Mouse (Mus musculus) kidney, embryonic 15.5 days (tissue): Measurements from ENCODE around the gene Ssb. TPM values are rescaled to one million over a fixed set of nuclear protein-coding genes. Genes with fewer than 3 reads are reported as not detected.
"Not testable (repeated sequence)": the region's sequence is repeated elsewhere in the genome, so short reads cannot be mapped to it uniquely, and the experiment has no call there.

ENCODE experiments used
- ATAC-seq: fragments of 200-750 bp; cut with Nextera tagmentation; replicated peaks from 2 replicates; pipeline ENCODE4 v1.8.0; 2017; ENCODE audit warnings: moderate TSS enrichment; ENCODE audit not compliant: low FRiP score
- H3K27ac ChIP-seq: fragments of 300-500 bp; sonication (generic); 2 replicates; pipeline ENCODE4 v1.5.1; 2015; ENCODE audit warnings: mild to moderate bottlenecking, inconsistent platforms
- H3K27me3 ChIP-seq: fragments of 300-500 bp; sonication (generic); 2 replicates; pipeline ENCODE4 v1.6.1; 2015; ENCODE audit warnings: inconsistent platforms
- H3K36me3 ChIP-seq: fragments of 300-500 bp; sonication (generic); 2 replicates; pipeline ENCODE4 v1.6.1; 2015; ENCODE audit warnings: inconsistent platforms
- H3K4me1 ChIP-seq: fragments of 300-500 bp; sonication (generic); 2 replicates; pipeline ENCODE4 v1.6.1; 2015; ENCODE audit warnings: inconsistent platforms
- H3K4me2 ChIP-seq: fragments of 300-500 bp; sonication (generic); 2 replicates; pipeline ENCODE4 v1.6.1; 2015; ENCODE audit warnings: moderate library complexity, mild to moderate bottlenecking, inconsistent platforms
- H3K4me3 ChIP-seq: fragments of 300-500 bp; sonication (generic); replicated peaks from 2 replicates; pipeline ENCODE4 v1.5.1; 2015; ENCODE audit warnings: mild to moderate bottlenecking, inconsistent platforms
- H3K9ac ChIP-seq: fragments of 300-500 bp; sonication (generic); 2 replicates; pipeline ENCODE4 v1.6.1; 2015; ENCODE audit warnings: mild to moderate bottlenecking, inconsistent platforms
- H3K9me3 ChIP-seq: fragments of 300-500 bp; sonication (generic); replicated peaks from 2 replicates; pipeline ENCODE4 v1.6.1; 2016; ENCODE audit warnings: inconsistent platforms
- WGBS: fragments of 180-500 bp; shearing (Covaris S2); methylation state at CpG from one replicate; pipeline ENCODE4 v1.1.7; 2015; ENCODE audit warnings: mixed read lengths; 5-methylcytosine and 5-hydroxymethylcytosine counted together
- polyA plus RNA-seq: library from polyadenylated mRNA; unstranded; fragments of >200 nt; fragmentation: Nextera tagmentation; extraction: Ambion mirVana; gene quantifications from 2 replicates; pipeline ENCODE4 v1.2.1, GENCODE M21; 2015

Ssb gene
- polyA plus RNA-seq, 1 experiment from 2014 or later, result 356 TPM

DNA sequence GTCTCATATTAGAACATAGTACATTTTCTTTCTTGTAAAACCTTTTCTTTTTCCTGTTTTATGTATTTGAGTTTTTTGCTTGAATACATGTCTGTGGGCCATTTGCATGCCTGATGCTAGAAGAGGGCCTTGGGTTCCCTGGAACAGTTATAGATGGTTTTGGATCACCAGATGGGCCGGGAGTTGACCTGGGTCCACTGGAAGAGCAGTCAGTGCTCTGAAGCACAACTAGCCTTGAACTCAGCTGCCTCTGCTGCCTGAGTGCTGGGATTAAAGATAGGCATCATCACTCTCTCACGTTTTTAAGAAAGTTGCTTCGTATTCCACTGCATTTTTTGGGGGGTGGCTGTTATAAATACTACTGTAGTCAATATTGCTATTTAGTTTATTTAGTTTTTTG, 42.2 kb downstream of the Ssb start:
- Histone ChIP-seq H3K4me3 (no peak overlapping the region), H3K9me3 (no peaks in the 10 kb centered on the region), H3K4me1 (peaks cover 9% of the 10 kb centered on the region), H3K9ac (no peak overlapping the region), H3K4me2 (no peak overlapping the region), H3K27ac (no peak overlapping the region), H3K27me3 (no peaks in the 10 kb centered on the region), H3K36me3 (peaks cover 22% of the 10 kb centered on the region)
- 95% methylated on average over 3 of the region's 3 CpGs for WGBS
- ATAC-seq, result no peak

DNA sequence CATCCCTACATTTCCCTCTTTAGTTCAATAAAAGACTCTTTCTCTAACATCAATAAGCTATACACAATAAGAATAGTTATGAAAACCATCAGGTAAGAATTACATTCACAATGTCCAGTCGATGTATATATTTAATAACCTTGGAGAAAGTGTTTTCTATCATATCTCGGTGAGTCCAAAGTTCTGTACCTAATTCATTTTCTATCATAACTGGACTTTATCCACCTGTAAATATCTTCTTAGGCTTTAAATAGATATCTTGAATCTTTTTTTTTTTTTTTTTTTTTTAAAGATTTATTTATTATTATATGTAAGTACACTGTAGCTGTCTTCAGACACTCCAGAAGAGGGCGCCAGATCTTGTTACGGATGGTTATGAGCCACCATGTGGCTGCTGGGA, 46.0 kb downstream of the Ssb start:
- not testable (repeated sequence) for H3K27ac ChIP-seq, H3K27me3 ChIP-seq, H3K4me3 ChIP-seq, H3K4me1 ChIP-seq, ATAC-seq, H3K9ac ChIP-seq, H3K36me3 ChIP-seq, H3K9me3 ChIP-seq, H3K4me2 ChIP-seq
- WGBS, result 87% methylated on average over 4 of the region's 4 CpGs

DNA sequence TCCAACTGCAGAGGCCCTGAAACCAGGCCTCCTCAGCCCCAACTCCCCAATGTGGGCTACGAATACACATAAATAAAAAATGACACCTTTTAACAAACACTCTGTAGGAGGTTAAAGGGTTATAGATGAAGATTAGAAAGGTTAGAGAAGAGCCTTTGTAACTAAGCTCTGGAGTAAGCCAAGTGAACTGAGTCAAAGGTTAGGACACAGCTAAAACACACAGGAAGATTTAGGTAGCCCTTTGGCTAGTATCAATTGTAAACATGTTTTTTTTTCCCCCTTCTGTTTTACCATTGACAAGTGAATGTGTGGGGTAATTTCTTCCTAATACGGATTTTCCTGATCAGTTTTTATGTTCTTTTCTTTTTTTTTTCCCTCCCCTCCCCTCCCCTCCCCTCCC, 51.4 kb downstream of the Ssb start:
- no peak overlapping the region for H3K9ac ChIP-seq
- no peaks in the 10 kb centered on the region for H3K9me3 ChIP-seq
- no peaks in the 10 kb centered on the region for H3K27me3 ChIP-seq
- no peak overlapping the region for H3K27ac ChIP-seq
- 53% methylated on average over 2 of the region's 2 CpGs for WGBS
- peaks cover 28% of the 10 kb centered on the region for H3K36me3 ChIP-seq
- no peak for ATAC-seq
- no peak overlapping the region for H3K4me2 ChIP-seq
- no peaks in the 10 kb centered on the region for H3K4me1 ChIP-seq
- H3K4me3 ChIP-seq, result no peak overlapping the region

DNA sequence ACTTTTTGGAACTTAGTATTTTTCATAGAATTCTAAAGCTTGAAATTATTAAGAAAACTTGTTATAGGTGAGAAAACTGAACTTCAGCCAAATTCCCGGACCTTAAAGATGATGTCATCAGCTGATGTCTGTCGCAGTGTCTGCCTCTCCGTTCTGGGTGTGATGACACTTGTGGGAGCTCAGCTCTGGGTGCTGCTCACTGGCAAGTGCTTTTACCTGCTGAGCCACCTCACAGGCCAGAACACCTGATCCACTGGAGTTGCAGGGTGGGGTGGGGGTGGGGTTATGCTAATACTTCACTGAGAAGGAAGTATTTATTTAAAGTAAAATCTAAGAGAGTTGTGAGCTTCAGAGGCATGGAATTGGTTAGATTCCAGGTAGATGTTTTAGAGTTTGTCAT, 55.9 kb downstream of the Ssb start:
- H3K4me3 ChIP-seq, result no peak overlapping the region
- 92% methylated on average over 3 of the region's 3 CpGs for WGBS
- H3K4me2 ChIP-seq, result no peak overlapping the region
- H3K27ac ChIP-seq, result no peak overlapping the region
- H3K27me3 ChIP-seq, result no peaks in the 10 kb centered on the region
- no peaks in the 10 kb centered on the region for H3K4me1 ChIP-seq
- no peak for ATAC-seq
- peaks cover 50% of the 10 kb centered on the region for H3K36me3 ChIP-seq
- no peak overlapping the region for H3K9ac ChIP-seq
- H3K9me3 ChIP-seq, result no peaks in the 10 kb centered on the region

Other genes with a start within 250 kb of the Ssb start
- gene Bbs5, start 214.4 kb upstream of the Ssb start, polyA plus RNA-seq, result 17.6 and 22.8 TPM in 2 replicates
- 2.5 and 3.7 TPM in 2 replicates for gene Klhl41, start 191.4 kb upstream of the Ssb start, polyA plus RNA-seq
- 11.8 and 13.7 TPM in 2 replicates for gene Fastkd1, start 148.0 kb upstream of the Ssb start, polyA plus RNA-seq
- gene Ppig, start 139.0 kb upstream of the Ssb start, polyA plus RNA-seq, result 145 and 160 TPM in 2 replicates
- gene Ccdc173, start 72.0 kb upstream of the Ssb start, polyA plus RNA-seq, result 2.4 and 2.6 TPM in 2 replicates
- gene Phospho2, start 71.9 kb upstream of the Ssb start, polyA plus RNA-seq, result 22.6 and 26.4 TPM in 2 replicates
- 28.8 and 32.2 TPM in 2 replicates for gene Klhl23, start 39.6 kb upstream of the Ssb start, polyA plus RNA-seq
- gene Mettl5, start 24.1 kb downstream of the Ssb start, polyA plus RNA-seq, result 42.9 and 43.4 TPM in 2 replicates
- gene Ubr3, start 35.7 kb downstream of the Ssb start, polyA plus RNA-seq, result 14.3 and 15.5 TPM in 2 replicates
- gene Myo3b, start 177.6 kb downstream of the Ssb start, polyA plus RNA-seq, result 0.43 and 0.44 TPM in 2 replicates